Mouse (Mus musculus) heart, postnatal 36 days (tissue): ENCODE data around the gene Tlx3. TPM values are rescaled to one million over a fixed set of nuclear protein-coding genes. Genes with fewer than 3 reads are reported as not detected.

Experiments used
- DNase-seq, 2 experiments: peaks; one replicate each; pipeline ENCODE4 v3.0.0; 2021 to 2022
- intact Hi-C: fragments of 180-260 bp; cut with DNase I; formaldehyde crosslinking; loops from one replicate; pipeline ENCODE4 v1.15.1; 2025
- total RNA-seq, 2 experiments: library from RNA; stranded (reverse); gene quantifications; 2 replicates each; pipeline ENCODE4 v1.2.3; 2021

The Tlx3 gene
- total RNA-seq, 2 experiments from 2014 or later = not detected

DNA sequence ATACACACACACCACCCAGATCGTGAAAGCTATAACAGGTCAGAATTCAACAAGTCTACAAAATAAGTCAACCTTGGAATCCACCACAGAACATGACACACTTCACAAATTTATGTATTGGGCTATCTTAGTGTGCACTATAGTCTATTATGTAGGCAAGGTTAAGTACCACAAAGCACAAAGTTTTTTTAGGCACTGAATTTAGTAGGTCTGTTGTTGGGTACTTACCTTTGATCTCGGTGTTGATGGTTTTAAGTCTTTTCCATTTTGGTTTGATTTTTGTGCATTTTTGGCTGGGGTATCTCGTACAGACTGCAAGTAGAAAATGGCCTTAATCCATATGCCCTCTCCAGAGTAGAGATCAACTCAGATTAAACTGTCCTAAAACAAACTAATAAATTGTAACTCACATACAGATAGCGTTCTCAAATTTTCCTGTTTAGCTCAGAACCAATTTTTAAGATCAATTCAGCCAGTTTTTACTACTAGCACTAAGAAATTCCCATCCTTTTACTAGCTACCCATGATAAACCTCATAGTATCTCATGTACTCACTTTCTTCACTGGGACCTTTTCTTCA is 46.9 kb downstream of the Tlx3 start:
- intact Hi-C loops = no loop called here
- no peak for DNase-seq

DNA sequence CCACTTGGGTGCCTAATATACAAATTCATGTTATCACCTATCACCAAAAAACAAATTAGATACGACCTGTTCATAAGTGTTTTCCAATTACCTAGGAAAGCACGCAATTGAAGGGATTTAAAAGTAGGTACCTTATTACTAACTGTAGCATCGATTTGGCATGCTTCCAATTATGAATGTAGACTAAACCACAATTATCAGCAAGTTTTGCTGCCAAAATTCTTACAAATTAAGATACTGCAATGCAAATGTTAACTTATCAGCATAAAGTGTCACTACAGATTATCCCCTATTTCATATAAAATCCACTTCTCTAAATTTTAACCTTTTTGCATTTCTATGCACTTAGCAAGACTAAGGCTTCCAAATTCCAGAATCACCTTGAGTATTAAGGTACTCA is 48.9 kb downstream of the Tlx3 start:
- intact Hi-C loops = no loop called here
- DNase-seq = no peak

DNA sequence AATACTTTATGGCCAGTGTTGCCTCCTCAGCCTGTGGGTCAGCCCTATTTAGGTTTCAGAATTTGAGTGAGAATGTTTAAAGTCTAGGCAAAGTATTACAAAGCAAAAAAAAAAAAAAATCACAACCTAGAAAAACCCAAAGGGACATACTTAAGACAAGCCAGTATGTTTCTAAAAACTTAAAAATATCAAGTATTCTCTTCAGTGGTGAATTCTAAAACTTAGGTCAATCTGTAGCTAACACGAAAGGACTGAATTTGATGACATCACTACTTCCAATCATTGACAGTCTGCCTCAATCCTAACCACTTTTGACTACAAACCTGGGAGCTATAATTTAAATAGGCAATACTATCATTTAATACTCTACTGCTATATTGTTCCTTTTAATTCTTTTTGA is 50.4 kb downstream of the Tlx3 start:
- DNase-seq = no peak
- intact Hi-C loops = loop anchor here (1.0 kb wide), 1 partner anchor 8 kb away; no protein-coding TSS in a partner anchor

GRCm38 (mm10) chr11:33151780-33152145 is 51.6 kb downstream of the Tlx3 start:
- DNase-seq = no peak
- intact Hi-C loops = no loop called here

DNA sequence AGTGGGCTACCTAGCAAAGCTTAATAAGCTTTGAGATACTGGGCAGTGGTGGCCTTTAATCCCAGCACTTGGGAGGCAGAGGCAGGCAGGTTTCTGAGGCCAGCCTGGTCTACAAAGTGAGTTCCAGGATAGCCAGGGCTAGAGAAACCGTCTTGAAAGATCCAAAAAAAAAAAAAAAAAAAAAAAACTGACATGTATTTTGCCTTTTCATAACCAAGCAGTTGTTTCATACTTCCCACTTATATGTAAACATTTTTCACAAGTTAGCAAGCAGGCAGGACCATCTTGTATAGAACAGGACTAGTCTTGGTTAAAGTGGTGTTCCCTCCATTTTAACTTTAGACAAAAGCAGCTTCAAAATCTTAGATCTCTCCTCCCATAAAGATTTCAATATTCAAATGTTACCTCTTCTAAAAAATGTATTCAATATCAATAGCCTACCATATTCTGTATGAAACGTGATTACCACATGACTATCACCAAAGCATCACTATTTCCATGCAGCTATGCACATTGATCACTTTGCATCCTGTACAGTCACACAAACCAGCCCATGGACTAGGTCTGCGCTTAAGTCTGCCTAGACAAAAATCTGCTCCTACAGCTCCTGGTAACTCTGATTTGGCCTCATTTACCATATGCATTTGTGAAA is 52.1 kb downstream of the Tlx3 start:
- intact Hi-C loops = no loop called here

More for the DNA sequence above, 52.1 kb downstream of the Tlx3 start:
- no peak for DNase-seq

Other genes with a start within 250 kb of the Tlx3 start
- gene Fgf18, start 56.2 kb downstream of the Tlx3 start, total RNA-seq = 1 to 10 TPM; 2.8 to 3.1 TPM
- 100 to 1,000 TPM; 132 to 163 TPM for gene Npm1, start 40.4 kb downstream of the Tlx3 start, total RNA-seq
- gene Gm12117, start 73.1 kb upstream of the Tlx3 start, total RNA-seq = not detected